Mouse (Mus musculus) limb, embryonic 11.5 days (tissue): ENCODE data around the gene Rrad. TPM values are rescaled to one million over a fixed set of nuclear protein-coding genes. Genes with fewer than 3 reads are reported as not detected.

Source experiments
- polyA plus RNA-seq: library from polyadenylated mRNA; unstranded; fragments of >200 nt; fragmentation: Nextera tagmentation; extraction: Ambion mirVana; gene quantifications from 2 replicates; pipeline ENCODE4 v1.2.1, GENCODE M21; 2014

The Rrad gene
- polyA plus RNA-seq, 1 experiment from 2014 or later, result 7.6 TPM

Other genes with a start within 250 kb of the Rrad start
- gene Cmtm4, start 235.5 kb downstream of the Rrad start, polyA plus RNA-seq, result 2.9 and 4.1 TPM in 2 replicates
- gene Dync1li2, start 188.3 kb downstream of the Rrad start, polyA plus RNA-seq, result 59.0 and 59.3 TPM in 2 replicates
- gene Terb1, start 121.4 kb downstream of the Rrad start, polyA plus RNA-seq, result 0.24 and 0.30 TPM in 2 replicates
- 138 and 142 TPM in 2 replicates for gene Nae1, start 96.7 kb downstream of the Rrad start, polyA plus RNA-seq
- gene Car7, start 96.6 kb downstream of the Rrad start, polyA plus RNA-seq, result 0.57 and 0.61 TPM in 2 replicates
- gene Pdp2, start 39.9 kb downstream of the Rrad start, polyA plus RNA-seq, result 16.7 and 19.0 TPM in 2 replicates
- gene Cdh16, start 6.9 kb downstream of the Rrad start, polyA plus RNA-seq, result not detected in 2 replicates
- gene Ciao2b, start 10.6 kb upstream of the Rrad start, polyA plus RNA-seq, result 89.8 and 99.1 TPM in 2 replicates
- gene Ces2a, start 102.7 kb upstream of the Rrad start, polyA plus RNA-seq, result not detected in 2 replicates
- 0.13 and 0.20 TPM in 2 replicates for gene Ces2b, start 200.2 kb upstream of the Rrad start, polyA plus RNA-seq
- gene Ces2c, start 215.7 kb upstream of the Rrad start, polyA plus RNA-seq, result not detected in 2 replicates